Mouse (Mus musculus): Measurements from ENCODE around the gene Lonp1.
A peak's percentile ranks its signal among the peaks of the same experiment; 100 is the strongest.
"Not testable (repeated sequence)": the region's sequence is repeated elsewhere in the genome, so short reads cannot be mapped to it uniquely, and the experiment has no call there.

Gene Lonp1

DNA sequence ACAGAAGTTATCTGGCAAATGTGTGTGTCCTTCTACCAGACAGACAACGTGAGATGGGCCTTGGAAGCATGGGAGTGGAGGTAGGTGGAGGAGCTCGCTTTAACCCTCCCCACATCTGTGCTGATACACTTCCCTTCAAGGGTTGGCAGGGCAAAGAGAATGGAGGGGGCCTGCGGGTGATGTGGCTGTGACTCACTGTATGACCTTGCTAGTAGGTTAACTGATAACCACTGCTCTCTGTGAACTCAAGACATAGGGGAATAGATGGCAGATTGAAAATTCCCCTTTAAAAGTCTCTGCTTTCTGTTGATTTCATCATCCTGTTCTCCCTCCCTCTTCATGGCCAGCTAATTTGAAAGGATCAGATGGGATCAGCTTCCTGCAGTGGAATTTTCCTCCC lies 1.2 kb downstream of the Lonp1 start:
- no peak for DNase-seq (ENCODE audit: low spot score in 2 of 2)

DNA sequence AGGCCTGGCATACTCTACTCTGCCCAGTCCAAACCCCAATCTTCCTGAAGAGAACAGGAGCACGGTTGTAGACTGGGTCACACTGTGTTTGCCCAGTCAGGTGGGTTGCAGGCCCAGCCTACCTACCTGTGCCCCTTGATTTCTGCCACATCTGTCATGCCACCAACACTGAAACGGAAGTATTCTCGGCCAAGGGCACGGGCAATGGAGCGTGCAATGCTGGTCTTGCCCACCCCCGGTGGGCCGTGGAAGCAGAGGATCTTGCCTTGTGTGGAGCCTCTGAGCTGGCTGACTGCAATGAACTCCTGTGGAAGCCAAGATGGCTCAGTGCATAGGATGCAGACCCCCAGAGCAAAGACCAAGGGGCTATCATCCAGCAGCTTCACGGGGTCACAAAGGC lies 9.1 kb downstream of the Lonp1 start:
- DNase-seq (ENCODE audit: low spot score in 2 of 2), result no peak

DNA sequence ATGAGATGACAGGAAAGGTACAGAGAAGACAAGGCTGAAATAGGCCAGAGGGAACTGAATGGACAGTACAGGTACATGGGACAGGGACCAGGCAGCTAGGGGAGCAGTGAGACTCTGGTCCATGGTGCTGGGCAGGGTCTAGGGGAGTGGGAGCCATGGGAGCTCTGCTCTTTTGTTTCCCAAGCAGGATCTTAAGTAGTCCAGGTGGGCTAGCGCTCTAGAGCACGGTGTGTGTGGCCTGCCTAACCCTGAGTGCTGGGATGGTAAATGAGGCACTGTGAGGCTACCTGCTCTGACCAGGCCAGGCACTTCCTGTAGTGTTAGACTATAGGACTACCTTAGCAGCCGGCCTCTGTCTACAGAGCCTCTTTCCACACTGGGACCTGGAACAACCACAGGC lies 10.0 kb downstream of the Lonp1 start:
- no peak for DNase-seq (ENCODE audit: low spot score in 2 of 2)

DNA sequence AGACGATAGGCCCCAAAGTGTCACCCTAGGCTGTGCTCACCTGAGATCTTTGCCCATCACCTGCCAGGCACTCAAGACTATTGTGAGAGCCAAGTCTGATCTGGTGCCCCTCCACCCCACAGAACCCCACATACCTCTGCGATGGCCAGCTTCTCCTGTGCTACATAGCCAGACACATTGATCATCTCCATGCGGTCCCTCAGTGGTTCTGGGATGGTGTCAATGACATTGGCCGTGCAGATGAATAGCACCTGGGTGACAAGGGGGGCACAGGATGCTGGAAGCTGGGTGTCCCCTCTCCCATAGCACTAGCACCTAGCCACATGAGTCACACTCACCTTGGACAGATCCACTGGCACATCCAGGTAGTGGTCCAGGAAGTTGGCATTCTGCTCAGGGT lies 10.9 kb downstream of the Lonp1 start:
- no peak for DNase-seq (ENCODE audit: low spot score in 2 of 2)

DNA sequence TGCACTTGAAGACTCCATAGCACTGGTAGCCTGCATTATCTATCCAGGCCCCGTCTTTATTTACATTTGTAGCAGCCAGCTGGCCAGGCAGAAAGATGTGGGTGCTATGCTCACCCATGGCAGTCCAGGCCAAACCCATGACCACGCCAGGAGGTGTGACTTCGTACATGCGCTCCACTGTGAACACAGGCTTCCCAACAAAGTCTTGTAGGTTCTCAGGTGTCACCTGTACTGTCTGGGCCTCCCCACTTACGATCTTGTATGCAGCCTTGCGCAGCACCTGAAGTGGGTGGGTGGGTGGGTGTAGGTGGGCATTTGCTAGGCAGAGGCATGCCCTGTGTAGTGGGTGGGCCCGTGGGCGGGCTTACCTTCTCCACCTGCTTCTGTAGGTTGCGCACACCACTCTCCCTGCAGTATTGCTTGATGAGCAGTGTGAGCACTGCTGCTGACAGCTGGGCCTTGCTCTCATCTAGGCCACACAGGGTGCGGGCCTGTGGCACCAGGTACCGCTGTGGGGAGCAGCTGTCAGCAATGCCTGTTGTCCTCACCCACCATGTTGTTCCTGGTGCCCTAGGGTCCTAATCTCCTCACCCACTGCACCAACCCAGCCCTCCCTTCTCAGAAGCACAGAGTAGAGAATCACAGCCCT lies 11.4 kb downstream of the Lonp1 start:
- no peak for DNase-seq (ENCODE audit: low spot score in 2 of 2)

DNA sequence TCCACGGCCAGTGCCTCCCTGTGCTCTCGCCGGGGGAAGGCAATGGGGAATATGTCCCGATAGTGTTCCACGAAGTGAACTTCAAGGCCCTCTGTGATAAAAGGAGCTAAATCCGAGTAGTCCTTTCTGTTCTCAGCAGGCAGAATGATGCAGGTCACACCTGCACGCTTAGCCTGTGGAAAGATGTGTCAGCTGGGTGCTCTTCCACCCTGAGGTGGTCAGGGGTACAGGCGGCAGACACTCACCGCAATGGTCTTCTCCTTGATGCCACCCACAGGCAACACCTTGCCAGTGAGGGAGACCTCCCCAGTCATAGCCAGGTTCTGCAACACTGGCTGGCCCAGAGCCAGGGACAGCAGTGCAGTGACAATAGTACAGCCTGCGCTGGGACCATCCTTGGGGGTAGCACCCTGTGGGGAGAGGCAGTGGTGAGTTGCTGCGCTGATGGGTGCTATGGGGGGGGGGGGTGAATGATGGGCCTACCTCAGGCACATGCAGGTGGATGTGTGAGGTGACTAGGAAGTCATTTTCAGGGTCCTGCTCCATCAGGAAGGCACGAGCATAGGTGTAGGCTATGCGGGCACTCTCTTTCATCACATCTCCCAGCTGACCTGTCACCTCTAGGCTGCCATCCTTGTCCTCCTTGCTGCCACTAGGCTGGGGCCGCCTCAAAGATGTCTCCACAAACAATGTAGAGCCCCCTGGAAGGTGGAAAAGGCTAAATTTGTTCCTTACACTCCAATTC lies 12.1 kb downstream of the Lonp1 start:
- no peak for DNase-seq (ENCODE audit: low spot score in 2 of 2)

DNA sequence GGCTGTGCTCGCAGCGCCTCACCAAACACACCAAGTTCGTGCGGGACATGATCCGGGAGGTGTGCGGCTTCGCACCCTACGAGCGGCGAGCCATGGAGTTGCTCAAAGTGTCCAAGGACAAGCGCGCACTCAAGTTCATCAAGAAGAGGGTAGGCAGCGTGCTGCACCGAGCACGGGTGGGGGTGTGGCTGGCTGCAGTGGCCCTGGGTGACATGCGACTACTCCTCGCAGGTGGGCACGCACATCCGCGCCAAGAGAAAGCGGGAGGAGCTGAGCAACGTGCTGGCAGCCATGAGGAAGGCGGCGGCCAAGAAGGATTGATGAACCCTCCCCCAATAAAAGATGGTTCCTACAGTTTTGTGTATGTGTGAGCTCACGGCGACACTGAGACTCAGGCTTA lies 12.8 kb downstream of the Lonp1 start:
- DNase-seq (ENCODE audit: low spot score in 2 of 2), result not testable (repeated sequence)

DNA sequence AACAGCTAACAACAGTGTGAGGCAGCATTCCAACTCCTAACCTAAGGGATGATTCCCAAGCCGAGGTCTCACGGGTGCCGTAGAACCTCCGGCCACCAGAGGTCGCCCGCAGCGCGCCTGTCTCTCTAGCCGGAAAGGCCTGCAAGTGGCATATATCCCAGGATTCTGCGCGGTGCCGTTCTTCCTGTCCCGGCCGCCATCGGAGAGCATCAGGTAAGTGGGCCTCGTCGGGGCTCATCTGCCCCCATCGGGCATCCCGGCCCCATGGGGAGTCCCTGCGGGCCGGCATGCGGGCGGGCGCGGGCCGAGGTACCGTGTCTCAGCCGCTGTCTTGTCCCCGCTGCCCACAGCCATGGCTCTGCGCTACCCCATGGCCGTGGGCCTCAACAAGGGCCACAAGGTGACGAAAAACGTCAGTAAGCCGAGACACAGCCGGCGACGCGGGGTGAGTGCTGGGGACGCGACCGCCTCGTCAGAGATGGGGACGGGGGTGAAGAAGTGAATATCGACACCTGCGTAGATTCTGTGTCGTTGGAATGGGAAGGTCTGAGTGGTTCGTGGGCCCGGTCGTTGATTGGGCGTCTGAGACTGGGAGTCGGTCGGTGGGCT lies 13.3 kb downstream of the Lonp1 start, which contains the start of gene Rpl36:
Rpl36 (plus strand) TSS at position 181 of the 609 bp plus-strand sequence.
- peak; percentile 89 to 93 for DNase-seq (ENCODE audit: low spot score in 2 of 2)

DNA sequence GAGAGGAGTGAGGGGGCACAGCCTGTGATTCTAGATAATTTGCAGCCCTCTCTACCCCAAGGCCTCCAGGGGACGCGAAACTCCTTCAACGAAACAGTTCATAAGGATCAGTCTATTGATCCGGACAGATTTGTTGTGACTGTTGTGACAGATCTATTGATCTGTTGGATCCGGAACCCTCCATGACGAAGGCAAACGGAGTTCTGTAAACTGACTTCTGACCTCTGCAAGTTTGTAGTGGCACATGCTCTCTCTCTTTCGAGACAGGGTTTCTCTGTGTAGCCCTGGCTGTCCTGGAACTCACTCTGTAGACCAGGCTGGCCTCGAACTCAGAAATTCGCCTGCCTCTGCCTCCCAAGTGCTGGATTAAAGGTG lies 14.1 kb downstream of the Lonp1 start:
- not testable (repeated sequence) for DNase-seq (ENCODE audit: low spot score in 2 of 2)

DNA sequence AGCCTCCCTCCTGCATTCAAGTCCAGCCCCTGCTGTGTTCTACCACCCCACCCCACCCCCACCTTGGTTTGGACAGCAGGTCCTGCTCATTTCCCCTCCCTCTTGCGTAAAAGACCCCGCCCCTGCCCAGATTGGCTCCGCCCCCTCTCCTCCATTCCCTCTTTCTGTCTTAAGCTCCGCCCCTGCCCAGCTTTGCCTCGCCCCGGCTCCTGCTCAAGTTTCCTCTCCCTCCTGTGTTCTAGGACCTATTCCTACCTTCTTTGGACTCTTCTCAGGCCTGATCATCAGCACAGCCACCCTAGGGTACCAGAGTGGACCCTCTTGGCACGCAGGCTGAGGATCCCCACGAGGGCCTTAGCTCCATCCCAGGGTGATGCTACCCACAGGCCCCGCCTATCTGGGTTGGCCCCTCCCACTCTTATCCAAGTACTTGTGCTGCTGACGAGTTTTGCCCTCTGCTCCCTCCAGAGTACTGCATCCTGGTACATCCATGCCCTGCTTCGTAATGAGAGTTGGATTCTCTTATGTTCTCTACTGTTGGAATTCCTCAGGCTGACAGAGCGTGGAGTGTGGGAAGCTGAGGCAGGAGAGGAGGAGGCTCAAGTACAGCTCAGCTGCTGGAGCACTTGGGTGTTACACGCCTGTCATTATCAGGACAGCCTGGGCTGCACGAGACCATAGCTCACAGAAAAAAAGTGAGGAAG lies 14.7 kb downstream of the Lonp1 start:
- DNase-seq (ENCODE audit: low spot score in 2 of 2), result peak; percentile 31 to 38

DNA sequence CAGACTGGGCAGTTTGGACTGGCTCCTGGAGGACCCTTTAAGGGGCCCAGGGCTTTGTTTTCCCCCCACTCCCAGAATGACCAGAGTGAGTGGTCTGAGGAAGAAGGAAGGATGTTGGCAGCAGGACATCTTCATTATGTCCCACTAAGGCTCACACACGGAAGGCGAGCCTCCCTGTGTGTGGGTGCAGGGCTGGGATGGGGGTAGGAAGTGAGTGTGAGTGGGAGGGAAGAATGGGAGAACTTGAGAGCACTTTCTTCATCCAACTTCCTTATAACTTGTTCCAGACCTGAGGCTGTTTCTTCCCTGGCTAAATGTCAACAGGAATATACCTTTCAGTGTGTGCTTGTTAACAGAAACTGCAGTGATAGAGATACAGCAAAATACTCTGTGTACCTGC lies 15.4 kb downstream of the Lonp1 start:
- DNase-seq (ENCODE audit: low spot score in 2 of 2), result no peak

DNA sequence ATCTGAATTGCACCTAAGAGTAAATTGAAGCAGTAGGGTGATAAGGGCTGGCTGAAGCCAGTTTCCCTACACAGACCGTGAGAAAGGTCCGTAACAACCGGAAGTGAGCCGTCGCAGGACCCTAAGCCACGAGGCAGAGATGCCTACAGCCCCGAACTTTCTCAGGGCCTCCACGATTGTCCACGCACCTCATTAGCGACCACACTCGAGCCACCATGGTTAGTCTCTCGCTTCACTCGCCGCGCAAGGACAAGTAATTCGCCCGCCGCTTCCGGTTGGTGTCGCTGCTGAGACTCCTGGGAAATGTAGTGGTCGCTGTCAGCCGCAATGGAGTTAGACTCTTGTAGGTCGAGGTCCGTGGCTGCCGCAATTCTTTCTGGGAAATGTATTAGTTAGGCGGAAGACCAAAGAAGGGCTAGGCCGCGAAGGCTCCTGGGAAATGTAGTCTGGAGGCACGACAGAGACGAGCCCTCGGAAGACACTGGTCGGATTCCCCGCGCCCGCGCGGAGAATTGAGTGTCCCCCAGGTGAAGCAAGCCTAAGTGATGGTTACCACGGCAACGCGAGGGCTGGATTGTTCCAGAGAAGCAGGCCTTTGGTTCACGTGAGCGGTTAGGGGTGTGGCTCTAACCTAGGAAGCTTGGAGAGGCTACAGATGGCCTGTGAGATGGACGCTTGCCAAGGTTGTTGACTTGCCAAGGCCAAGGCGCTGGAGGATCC lies 17.1 kb downstream of the Lonp1 start, which contains the start of gene 2410015M20Rik:
2410015M20Rik (minus strand) TSS at position 320 of the 720 bp plus-strand sequence.
- peak; percentile 83 to 90 for DNase-seq (ENCODE audit: low spot score in 2 of 2)

DNA sequence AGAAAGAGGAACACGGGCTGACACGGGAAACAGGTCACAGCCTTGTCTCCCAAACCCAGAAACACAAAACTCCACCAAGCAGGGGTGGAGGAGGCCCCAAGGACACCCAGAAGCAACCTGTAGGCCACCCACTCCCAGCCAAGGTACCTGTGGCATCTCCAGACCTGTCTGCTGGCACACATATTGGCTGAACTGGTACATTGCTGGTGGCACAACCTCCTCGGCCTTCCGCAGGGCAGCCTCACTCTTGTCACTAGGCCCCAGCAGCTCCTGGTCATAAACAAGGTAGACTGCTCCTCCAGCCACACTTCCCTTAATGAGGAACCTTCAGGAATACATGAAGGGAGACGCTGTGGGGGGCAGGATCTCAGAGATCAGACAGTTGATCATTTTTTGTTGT lies 18.0 kb downstream of the Lonp1 start:
- DNase-seq (ENCODE audit: low spot score in 2 of 2), result no peak

DNA sequence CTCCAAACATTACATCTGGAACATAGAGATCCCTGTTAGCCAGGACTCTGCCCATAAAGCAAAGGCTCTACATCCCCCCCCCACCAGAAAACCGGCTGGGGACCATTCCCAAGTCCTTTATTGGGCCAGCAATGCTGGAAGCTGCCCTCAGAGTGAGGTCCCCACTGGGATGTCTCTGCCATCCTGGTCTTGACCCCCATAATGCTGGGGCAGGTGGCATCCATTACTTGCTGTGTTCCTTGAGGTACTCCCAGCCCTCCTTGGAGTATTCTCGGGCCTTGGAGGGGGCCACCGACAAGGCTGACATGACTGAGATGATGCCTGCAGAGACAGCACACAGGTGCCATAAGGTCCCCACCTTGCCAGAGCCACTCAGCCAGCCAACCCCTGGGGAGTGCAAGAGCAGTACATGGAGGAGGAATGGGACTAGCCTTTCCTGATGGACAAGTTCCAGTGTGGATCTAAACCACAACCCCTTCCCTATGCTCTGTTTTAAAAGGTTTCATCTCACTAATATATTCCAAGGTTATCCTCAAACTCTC lies 19.1 kb downstream of the Lonp1 start:
- no peak for DNase-seq (ENCODE audit: low spot score in 2 of 2)

DNA sequence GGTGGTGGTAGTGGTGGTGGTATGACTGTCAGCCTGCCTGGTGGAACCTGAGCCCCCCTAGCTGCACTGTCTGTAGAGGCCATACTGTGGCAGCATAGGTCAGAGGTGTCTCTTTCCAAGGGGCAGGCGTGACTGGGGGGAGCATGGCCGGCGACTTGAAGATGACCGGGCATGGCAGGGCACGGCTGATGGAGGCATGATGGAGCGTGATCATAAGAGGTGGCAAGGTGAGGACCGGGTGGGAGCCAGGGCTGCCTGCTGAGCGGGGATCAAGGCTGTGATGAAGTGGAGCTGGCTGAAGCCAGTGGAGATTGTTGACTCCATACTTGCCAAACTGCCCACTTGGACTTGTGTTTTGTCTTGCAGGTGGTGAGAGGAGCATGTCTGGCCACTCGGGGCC lies 21.3 kb downstream of the Lonp1 start:
- DNase-seq (ENCODE audit: low spot score in 2 of 2), result no peak

DNA sequence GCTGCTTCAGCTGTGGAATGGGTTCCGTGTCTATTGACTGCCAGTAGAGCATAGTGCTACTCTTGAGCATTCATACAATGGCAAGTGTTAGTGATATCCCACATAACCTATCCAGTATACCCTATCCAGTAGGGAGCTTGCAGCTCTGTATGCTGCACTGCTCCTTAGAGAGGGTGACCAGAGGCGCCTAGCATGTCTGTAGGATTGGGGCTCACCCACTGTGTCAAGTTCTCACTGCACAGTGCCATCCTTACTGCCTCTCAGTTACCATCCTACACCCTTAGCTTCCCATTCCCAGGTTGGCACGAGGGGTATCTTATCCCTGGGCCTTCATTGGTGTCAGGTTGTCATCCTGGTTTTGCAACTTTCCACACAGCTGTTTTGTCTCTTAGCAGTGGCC lies 22.3 kb downstream of the Lonp1 start:
- no peak for DNase-seq (ENCODE audit: low spot score in 2 of 2)

DNA sequence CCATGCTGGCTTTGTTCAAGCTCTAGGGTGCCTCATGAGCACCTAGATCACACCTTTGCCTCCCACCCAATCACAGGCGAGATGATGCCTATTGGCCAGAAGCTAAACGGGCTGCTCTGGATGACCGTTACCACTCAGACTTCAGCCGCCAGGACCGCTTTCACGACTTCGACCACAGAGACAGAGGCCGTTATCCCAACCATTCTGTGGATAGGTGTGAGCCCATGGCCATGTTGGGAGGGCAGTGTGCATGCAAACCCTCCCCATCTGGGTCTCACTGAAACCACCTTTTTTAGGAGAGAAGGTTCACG lies 22.7 kb downstream of the Lonp1 start:
- no peak for DNase-seq (ENCODE audit: low spot score in 2 of 2)

DNA sequence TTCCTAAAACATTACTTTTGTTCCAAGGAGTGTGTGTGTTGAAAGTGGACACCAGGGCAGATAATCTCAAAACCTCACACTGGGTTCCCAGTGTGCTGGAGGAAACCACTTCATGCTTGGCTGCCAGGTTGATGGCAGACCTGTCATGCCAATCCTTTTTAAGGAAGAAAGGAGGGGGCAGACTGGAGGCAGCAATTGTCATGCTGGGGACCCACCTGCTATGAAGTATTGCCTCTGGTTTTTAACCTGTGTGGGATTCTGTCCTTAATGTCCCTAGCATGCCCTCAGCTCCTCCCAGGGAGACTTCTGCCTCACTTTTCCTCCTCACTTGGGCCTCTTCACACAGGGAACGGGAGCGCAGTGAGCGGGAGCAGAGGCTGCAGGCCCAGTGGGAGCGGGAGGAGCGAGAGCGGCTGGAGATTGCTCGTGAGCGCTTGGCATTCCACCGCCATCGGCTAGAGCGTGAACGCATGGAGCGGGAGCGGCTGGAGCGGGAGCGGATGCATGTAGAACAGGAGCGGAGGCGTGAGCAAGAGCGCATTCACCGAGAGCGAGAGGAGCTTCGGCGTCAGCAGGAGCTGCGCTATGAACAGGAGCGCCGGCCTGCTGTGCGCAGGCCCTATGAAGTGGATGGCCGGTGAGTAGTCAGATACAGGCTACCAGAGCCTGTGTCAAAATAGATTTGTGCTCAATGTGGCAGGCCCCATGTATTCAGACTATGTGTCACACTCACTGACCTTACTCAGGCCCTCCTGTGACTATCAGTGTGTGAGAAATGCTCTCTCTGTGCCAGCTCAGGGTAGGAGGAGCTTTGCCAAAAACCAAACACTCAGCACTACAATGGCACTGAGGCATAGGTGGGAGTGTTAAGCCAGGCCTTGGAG lies 23.3 kb downstream of the Lonp1 start:
- no peak for DNase-seq (ENCODE audit: low spot score in 2 of 2)

DNA sequence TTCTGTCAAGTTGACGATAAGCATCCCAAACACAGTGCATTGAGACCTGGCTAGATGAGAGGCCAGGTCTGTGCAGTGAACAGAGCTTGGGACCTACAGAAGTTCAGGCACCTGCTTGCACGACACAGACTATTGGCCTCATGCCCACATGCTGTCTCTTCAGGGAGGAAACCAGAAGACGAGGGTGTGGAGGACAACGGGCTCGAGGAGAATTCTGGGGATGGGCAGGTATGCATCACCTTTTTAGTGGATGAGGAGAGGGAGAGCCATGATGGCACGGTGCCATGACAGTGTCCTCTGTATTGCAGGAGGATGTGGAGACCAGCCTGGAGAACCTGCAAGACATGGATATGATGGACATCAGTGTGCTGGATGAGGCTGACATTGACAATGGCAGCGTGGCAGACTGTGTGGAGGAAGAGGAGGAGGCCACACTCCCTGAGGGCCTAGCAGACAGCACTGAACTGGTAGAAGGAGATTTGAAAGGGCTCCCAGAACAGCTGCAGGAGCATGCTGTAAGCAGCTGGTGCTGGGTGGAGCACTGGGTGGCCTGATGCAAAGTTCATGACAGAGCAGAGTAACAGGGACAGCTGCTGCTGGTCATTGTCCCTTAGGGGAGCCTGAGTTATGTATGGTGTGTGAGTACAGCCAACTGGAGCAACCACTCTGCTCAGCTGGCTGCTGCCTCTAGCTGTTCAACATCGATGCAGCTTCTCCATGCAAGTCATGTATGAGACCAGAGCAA lies 33.0 kb downstream of the Lonp1 start:
- DNase-seq (ENCODE audit: low spot score in 2 of 2), result no peak

DNA sequence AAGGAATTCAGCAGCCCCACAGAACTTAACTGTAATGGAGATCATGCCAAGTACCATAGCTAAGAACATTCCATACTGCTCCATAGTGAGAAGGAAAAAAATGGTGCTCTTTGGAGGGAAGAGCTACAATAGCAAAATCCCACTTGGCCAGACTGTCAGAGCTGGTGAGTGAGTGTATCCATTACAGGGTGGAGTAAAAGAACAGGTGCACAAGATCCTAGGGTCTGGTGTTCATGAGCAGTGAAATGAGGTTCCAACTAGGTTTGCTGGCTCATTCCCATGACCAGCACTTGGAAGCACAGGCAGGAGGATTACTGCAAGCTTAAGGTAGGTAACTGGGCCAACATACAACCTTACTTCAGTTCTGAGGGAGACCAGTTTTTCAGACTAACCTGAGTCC lies 34.1 kb downstream of the Lonp1 start:
- no peak for DNase-seq (ENCODE audit: low spot score in 2 of 2)

Data from spleen, postnatal 14 days (tissue).